Mouse (Mus musculus) testis, adult 2 months (tissue): ENCODE results near the gene Gfral. TPM values are rescaled to one million over a fixed set of nuclear protein-coding genes. Genes with fewer than 3 reads are reported as not detected.

Experiments used
- H3K27ac ChIP-seq: fragments of 200-500 bp; 2 replicates; pipeline ENCODE4 v1.5.1; 2012; ENCODE audit warnings: low read depth, low read length; ENCODE audit not compliant: control insufficient read depth, insufficient read depth
- H3K27me3 ChIP-seq: fragments of 200-500 bp; 2 replicates; pipeline ENCODE4 v1.6.1; 2012; ENCODE audit warnings: mild to moderate bottlenecking, low read length, moderate library complexity; ENCODE audit not compliant: control insufficient read depth, insufficient read depth
- H3K36me3 ChIP-seq: fragments of 200-500 bp; 2 replicates; pipeline ENCODE4 v1.6.1; 2012; ENCODE audit warnings: mild to moderate bottlenecking, low read length; ENCODE audit not compliant: control insufficient read depth, insufficient read depth
- H3K4me1 ChIP-seq: fragments of 200-500 bp; 2 replicates; pipeline ENCODE4 v1.6.1; 2012; ENCODE audit warnings: low read length; ENCODE audit not compliant: control insufficient read depth, insufficient read depth
- H3K4me3 ChIP-seq: fragments of 200-500 bp; 2 replicates; pipeline ENCODE4 v1.5.1; 2012; ENCODE audit warnings: low read depth, mild to moderate bottlenecking, low read length, moderate library complexity, mixed read lengths; ENCODE audit not compliant: control insufficient read depth
- CTCF ChIP-seq: fragments of 200-500 bp; IDR thresholded peaks from 2 replicates; pipeline ENCODE4 v1.5.1; 2012; ENCODE audit warnings: low read depth, mild to moderate bottlenecking, inconsistent platforms, low read length, moderate library complexity; ENCODE audit not compliant: control insufficient read depth, insufficient read depth, insufficient replicate concordance
- POLR2A ChIP-seq: fragments of 200-500 bp; IDR thresholded peaks from 2 replicates; pipeline ENCODE4 v1.6.1; 2012; ENCODE audit warnings: low read depth, mild to moderate bottlenecking, inconsistent platforms, low read length, moderate library complexity; ENCODE audit not compliant: control insufficient read depth
- polyA plus RNA-seq: library from polyadenylated mRNA; depleted of rRNA; stranded (reverse); fragments of >200 nt; gene quantifications from 2 replicates; pipeline ENCODE4 v1.2.3, GENCODE M21; 2012

Gene Gfral
- polyA plus RNA-seq, 1 experiment, result not detected

GRCm38 (mm10) chr9:76172686-76173295, 40.7 kb downstream of the Gfral start:
- no peak for TF ChIP-seq CTCF
- TF ChIP-seq POLR2A, result no peak
- no peak overlapping the region for H3K27ac ChIP-seq
- H3K4me1 ChIP-seq, result no peaks in the 10 kb centered on the region
- no peak overlapping the region for H3K4me3 ChIP-seq
- no peaks in the 10 kb centered on the region for H3K27me3 ChIP-seq
- no peaks in the 10 kb centered on the region for H3K36me3 ChIP-seq

GRCm38 (mm10) chr9:76168355-76168754, 45.1 kb downstream of the Gfral start:
- H3K36me3 ChIP-seq, result no peaks in the 10 kb centered on the region
- TF ChIP-seq POLR2A, result no peak
- no peak for TF ChIP-seq CTCF
- H3K27me3 ChIP-seq, result no peaks in the 10 kb centered on the region
- no peak overlapping the region for H3K4me3 ChIP-seq
- H3K27ac ChIP-seq, result no peak overlapping the region
- no peaks in the 10 kb centered on the region for H3K4me1 ChIP-seq

DNA sequence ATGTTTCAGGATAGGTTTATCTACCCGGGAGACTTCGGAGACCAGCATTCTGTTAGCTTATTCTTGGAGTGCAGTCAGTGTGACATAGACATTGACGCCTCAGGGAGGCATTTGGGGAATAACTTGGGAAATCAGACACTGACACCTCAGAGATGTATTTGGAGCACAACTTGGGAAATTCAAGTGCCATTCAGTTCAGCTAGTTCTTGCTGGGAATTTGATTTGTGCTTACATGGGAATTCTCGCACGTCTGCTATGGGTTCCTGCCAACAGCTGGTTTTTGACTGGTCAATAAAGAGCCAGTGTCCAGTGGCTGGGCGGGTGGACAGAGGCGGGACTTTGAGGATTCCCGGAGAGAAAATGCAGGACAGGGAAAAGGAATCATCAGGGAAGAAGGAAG, 51.0 kb downstream of the Gfral start:
- H3K36me3 ChIP-seq, result no peaks in the 10 kb centered on the region
- no peak overlapping the region for H3K27ac ChIP-seq
- H3K4me3 ChIP-seq, result no peak overlapping the region
- no peaks in the 10 kb centered on the region for H3K4me1 ChIP-seq
- no peak for TF ChIP-seq POLR2A
- H3K27me3 ChIP-seq, result no peaks in the 10 kb centered on the region

DNA sequence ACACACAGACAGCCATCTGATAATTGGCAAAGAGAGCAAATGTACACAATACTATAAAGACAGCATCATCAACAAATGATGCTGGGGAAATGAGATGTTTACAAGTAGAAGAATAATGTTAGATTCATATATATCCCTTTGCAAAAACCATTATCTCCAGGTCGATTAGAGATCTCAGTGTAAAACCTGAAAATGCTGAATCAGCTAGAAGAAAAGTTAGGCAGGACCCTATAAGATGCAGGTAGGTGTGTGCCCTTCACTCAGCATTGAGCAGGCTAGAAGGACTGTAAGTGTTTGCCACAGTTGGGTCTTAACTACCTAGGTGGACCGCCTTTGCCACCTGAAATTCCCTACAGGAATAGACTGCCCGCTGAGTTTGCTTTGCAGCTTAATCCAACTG, 67.9 kb downstream of the Gfral start:
- Histone ChIP-seq H3K4me3 (no peak overlapping the region), H3K36me3 (no peaks in the 10 kb centered on the region), H3K4me1 (no peaks in the 10 kb centered on the region), H3K27ac (no peak overlapping the region), H3K27me3 (no peaks in the 10 kb centered on the region)
- TF ChIP-seq CTCF, result no peak
- TF ChIP-seq POLR2A, result no peak

- no peak overlapping the region for H3K27ac ChIP-seq
- H3K36me3 ChIP-seq, result no peaks in the 10 kb centered on the region
- H3K4me1 ChIP-seq, result no peaks in the 10 kb centered on the region
- TF ChIP-seq CTCF (no peak), POLR2A (no peak)
- H3K27me3 ChIP-seq, result no peaks in the 10 kb centered on the region
- H3K4me3 ChIP-seq, result no peak overlapping the region
These were observed 74.9 kb downstream of the Gfral start for GRCm38 (mm10) chr9:76138378-76139109.

- no peak for TF ChIP-seq POLR2A
- no peak for TF ChIP-seq CTCF
- Histone ChIP-seq H3K4me3 (no peak overlapping the region), H3K27ac (no peak overlapping the region), H3K4me1 (no peaks in the 10 kb centered on the region), H3K27me3 (no peaks in the 10 kb centered on the region), H3K36me3 (no peaks in the 10 kb centered on the region)
These were observed 79.4 kb downstream of the Gfral start for GRCm38 (mm10) chr9:76134042-76134441.

DNA sequence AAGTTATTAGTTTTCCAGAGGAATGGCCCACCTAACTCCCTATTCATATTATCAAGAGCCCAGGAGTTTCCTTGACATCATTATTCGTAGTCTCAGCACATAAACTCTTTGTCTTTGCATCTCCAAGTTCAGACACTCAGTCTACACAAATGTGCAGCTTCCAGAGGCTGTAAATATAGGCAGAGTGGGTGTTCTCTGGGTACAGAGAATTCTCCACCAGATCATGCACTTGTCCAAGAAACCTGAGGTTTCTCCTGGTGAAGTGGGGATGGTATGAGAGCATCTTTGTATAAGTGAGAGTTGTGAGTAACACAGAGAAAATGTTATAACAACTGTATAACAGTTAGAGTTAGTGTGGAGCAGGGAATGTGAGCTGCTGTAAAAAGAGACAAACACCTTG, 84.1 kb downstream of the Gfral start:
- TF ChIP-seq POLR2A, result no peak
- TF ChIP-seq CTCF, result no peak
- no peaks in the 10 kb centered on the region for H3K4me1 ChIP-seq

More for the DNA sequence above, 84.1 kb downstream of the Gfral start:
- Histone ChIP-seq H3K27ac (no peak overlapping the region), H3K4me3 (no peak overlapping the region), H3K36me3 (no peaks in the 10 kb centered on the region), H3K27me3 (no peaks in the 10 kb centered on the region)
